Mouse (Mus musculus) midbrain, embryonic 15.5 days (tissue): ENCODE measurements at regions not wholly inside any gene's neighbourhood (a gene's known extent, or its start where the extent isn't known, plus 50 kb on each side); places are given as distances from the start of the nearest gene placed in this dataset.

ENCODE experiments used
- ATAC-seq: fragments of 200-750 bp; cut with Nextera tagmentation; replicated peaks from 2 replicates; pipeline ENCODE4 v1.8.0; 2017; ENCODE audit warnings: moderate TSS enrichment
- H3K27ac ChIP-seq: fragments of 300-500 bp; sonication (generic); 2 replicates; pipeline ENCODE4 v1.5.1; 2015; ENCODE audit warnings: mild to moderate bottlenecking, inconsistent platforms
- H3K27me3 ChIP-seq: fragments of 300-500 bp; sonication (generic); replicated peaks from 2 replicates; pipeline ENCODE4 v1.6.1; 2015; ENCODE audit warnings: inconsistent platforms
- H3K36me3 ChIP-seq: fragments of 300-500 bp; sonication (generic); replicated peaks from 2 replicates; pipeline ENCODE4 v1.6.1; 2015; ENCODE audit warnings: inconsistent platforms
- H3K4me1 ChIP-seq: fragments of 300-500 bp; sonication (generic); 2 replicates; pipeline ENCODE4 v1.6.1; 2015; ENCODE audit warnings: inconsistent platforms
- H3K4me2 ChIP-seq: fragments of 300-500 bp; sonication (generic); 2 replicates; pipeline ENCODE4 v1.6.1; 2015; ENCODE audit warnings: inconsistent platforms, mild to moderate bottlenecking, moderate library complexity
- H3K4me3 ChIP-seq: fragments of 300-500 bp; sonication (generic); 2 replicates; pipeline ENCODE4 v1.5.1; 2015; ENCODE audit warnings: mild to moderate bottlenecking, inconsistent platforms
- H3K9ac ChIP-seq: fragments of 300-500 bp; sonication (generic); 2 replicates; pipeline ENCODE4 v1.6.1; 2015; ENCODE audit warnings: mild to moderate bottlenecking, inconsistent platforms
- H3K9me3 ChIP-seq: fragments of 300-500 bp; sonication (generic); 2 replicates; pipeline ENCODE4 v1.6.1; 2016; ENCODE audit warnings: inconsistent platforms
- WGBS: fragments of 180-500 bp; shearing (Covaris S2); methylation state at CpG from one replicate; pipeline ENCODE4 v1.1.7; 2015; ENCODE audit warnings: mixed read lengths; 5-methylcytosine and 5-hydroxymethylcytosine counted together

GRCm38 (mm10) chr8:31750482-31751126 lies 1677.9 kb upstream of the 5930422O12Rik start:
- ATAC-seq, result no peak
- WGBS, result 81% methylated on average over 3 of the region's 3 CpGs
- H3K27me3 ChIP-seq, result no peaks in the 10 kb centered on the region

GRCm38 (mm10) chr8:31755737-31756136 lies 1672.8 kb upstream of the 5930422O12Rik start:
- ATAC-seq, result no peak
- 84% methylated on average over 3 of the region's 3 CpGs for WGBS

More at GRCm38 (mm10) chr8:31750482-31751126, 1677.9 kb upstream of the 5930422O12Rik start:
- Histone ChIP-seq H3K9me3 (no peaks in the 10 kb centered on the region), H3K4me2 (no peak overlapping the region), H3K36me3 (no peaks in the 10 kb centered on the region), H3K4me3 (no peak overlapping the region), H3K9ac (no peak overlapping the region), H3K27ac (no peak overlapping the region), H3K4me1 (no peaks in the 10 kb centered on the region)

GRCm38 (mm10) chr8:31762091-31762490 lies 1666.4 kb upstream of the 5930422O12Rik start:
- WGBS, result 84% methylated on average over 6 of the region's 6 CpGs
- Histone ChIP-seq H3K9me3 (no peaks in the 10 kb centered on the region), H3K4me1 (no peaks in the 10 kb centered on the region), H3K9ac (no peak overlapping the region), H3K27me3 (no peaks in the 10 kb centered on the region), H3K36me3 (no peaks in the 10 kb centered on the region), H3K27ac (no peak overlapping the region), H3K4me3 (no peak overlapping the region), H3K4me2 (no peak overlapping the region)
- ATAC-seq, result no peak

More at GRCm38 (mm10) chr8:31755737-31756136, 1672.8 kb upstream of the 5930422O12Rik start:
- no peaks in the 10 kb centered on the region for H3K4me1 ChIP-seq
- H3K4me2 ChIP-seq, result no peak overlapping the region
- no peaks in the 10 kb centered on the region for H3K36me3 ChIP-seq
- no peak overlapping the region for H3K4me3 ChIP-seq
- no peaks in the 10 kb centered on the region for H3K27me3 ChIP-seq
- H3K27ac ChIP-seq, result no peak overlapping the region
- H3K9ac ChIP-seq, result no peak overlapping the region
- H3K9me3 ChIP-seq, result no peaks in the 10 kb centered on the region
